Mouse (Mus musculus) frontal cortex, postnatal 10 days (tissue): Measurements from ENCODE around the gene BC034090.
"Not testable (repeated sequence)": the region's sequence is repeated elsewhere in the genome, so short reads cannot be mapped to it uniquely, and the experiment has no call there.

ENCODE experiments used
- DNase-seq, 2 experiments: peaks; one replicate each; pipeline ENCODE4 v3.0.0; 2022; ENCODE audit warnings: low spot score in 2 of 2, mixed read lengths in 1 of 2

The BC034090 gene

DNA sequence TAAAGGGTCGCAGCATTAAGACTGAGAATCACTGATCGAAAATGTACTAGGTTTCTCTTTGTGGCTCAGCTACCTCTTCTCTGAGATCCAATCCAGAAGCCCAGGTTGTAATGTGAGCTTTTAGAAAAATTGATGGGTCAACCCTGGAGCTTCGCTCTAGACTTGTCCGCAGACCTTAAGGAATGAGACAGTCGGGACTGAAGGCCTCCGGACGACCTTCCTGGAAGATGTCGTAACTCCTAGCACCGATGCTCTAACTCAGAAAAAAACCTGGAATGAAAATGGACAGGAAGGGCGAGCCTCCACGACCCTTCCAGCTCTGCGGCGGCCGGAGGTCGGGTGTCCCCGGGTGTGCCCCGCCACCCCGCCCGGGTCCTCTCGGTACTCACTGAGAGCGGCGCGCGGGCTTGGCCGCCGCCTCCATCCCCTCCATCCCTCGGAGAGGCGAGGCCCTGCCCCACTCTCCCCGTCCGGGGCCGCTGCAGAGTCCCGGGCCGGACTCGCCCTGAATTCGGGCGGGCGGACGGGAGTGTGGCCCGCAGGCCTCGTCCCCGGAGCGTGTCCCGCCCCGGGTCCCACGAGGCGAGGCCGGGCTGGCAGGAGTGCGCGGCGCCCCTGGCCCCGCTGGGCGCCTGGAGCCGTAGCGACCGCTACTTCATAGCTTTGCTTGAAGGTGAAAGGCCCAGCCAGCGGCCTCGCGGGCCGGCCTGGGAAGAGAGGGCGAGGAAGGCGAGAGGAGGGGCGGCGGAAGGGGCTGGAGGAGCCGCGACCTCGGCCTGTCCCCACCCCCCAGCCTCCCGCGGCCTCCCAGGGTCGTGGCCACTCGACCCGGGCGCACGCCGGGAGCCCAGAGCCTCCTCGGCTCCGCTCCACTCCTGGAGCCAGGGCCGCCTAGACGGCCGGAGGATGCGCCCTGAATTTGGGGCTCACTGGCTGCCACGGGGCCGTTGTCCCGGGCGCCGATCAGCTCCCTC lies at the start of gene BC034090:
TSS of gene BC034090 (minus strand) at position 648 of the 974 bp plus-strand sequence.
- DNase-seq: no peak

DNA sequence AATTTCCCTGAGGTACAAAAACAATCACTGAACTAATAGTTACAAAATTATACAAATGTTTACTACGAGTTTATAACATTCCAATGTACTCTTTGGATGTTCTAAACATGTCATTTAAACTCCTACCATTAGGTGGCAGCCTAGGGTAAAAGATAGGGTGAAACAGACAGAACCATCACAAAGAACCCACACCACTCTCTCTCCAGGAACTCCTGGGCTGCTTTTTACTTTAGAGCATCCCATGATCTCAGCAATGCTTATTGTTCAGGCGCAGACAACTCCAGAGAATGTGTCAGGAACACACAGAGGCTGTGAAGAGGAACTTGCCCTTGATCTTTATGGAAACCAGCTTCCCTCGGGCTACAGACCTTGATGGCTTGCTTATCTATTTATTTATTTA lies 49.2 kb upstream of the BC034090 start:
- DNase-seq: peak in 1 of 2 experiments; percentile 15

DNA sequence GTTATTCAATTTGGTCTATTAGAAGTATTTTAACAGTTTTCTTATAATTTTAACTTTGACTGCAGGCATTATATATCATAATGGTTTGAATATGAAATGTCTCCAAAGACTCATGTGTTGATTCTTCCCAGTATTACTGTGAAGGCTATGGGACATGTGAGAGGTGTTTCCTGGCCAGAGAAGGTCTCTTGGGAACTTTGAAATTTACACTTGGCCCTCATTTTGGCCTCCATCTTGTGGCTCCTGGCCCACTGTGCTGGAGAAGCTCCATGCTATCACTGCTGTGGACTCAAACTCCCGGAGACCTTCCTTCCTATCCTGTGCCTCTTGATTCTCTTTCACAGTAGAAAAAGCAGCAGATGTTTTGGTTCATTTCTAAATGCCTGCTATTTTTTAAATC lies 45.2 kb upstream of the BC034090 start:
- no peak for DNase-seq

GRCm38 (mm10) chr1:155288033-155288432 lies 43.8 kb upstream of the BC034090 start:
- no peak for DNase-seq

GRCm38 (mm10) chr1:155283808-155284207 lies 39.6 kb upstream of the BC034090 start:
- no peak for DNase-seq

GRCm38 (mm10) chr1:155281003-155281793 lies 37.0 kb upstream of the BC034090 start:
- DNase-seq: peak; percentile 48 to 69

DNA sequence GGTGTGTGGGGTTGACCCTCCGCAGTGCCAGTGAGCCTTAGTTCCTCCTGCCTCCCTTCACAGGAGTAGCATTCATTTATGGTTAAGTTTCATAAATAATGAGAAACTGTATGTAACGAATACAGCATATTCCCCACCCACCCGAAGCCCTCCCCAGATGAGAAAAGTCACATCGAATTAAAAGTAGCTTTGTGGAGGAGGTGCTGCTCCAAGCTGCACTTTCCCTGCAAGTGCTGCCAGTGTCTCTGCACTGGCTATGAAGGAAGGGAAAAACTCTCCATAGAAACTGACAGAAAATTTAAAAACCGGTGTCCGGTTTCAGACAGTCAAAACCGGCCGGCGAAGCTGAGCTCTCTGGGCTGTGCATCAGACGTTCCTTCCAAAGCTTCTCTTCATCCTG lies 36.1 kb upstream of the BC034090 start:
- no peak for DNase-seq

GRCm38 (mm10) chr1:155276381-155277033 lies 32.3 kb upstream of the BC034090 start:
- no peak for DNase-seq

- no peak for DNase-seq
Measured at GRCm38 (mm10) chr1:155275793-155276192, 31.5 kb upstream of the BC034090 start.

- no peak for DNase-seq
Measured at GRCm38 (mm10) chr1:155274976-155275375, 30.7 kb upstream of the BC034090 start.

GRCm38 (mm10) chr1:155272953-155273352 lies 28.7 kb upstream of the BC034090 start:
- DNase-seq: no peak

DNA sequence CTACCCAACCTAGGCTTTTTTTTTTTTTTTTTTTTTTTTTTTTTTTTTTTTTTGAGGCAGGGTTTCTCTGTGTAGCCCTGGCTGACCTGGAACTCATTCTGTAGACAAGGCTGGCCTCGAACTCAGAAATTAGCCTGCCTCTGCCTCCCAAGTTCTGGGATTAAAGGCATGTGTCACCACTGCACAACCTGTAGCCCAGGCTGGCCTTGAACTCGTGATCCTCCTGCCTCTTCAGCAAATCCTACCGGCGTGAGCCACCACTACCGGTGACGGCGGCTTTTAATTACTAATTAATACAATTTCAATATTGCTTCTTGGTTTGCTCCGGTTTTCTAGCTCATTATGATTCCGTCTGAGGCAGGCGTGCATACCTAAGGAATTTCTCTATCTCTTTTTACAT lies 18.3 kb upstream of the BC034090 start:
- DNase-seq: not testable (repeated sequence)

- DNase-seq: no peak
Measured at GRCm38 (mm10) chr1:155254309-155254708, 10.1 kb upstream of the BC034090 start.

- no peak for DNase-seq
Measured at GRCm38 (mm10) chr1:155253126-155253525, 8.9 kb upstream of the BC034090 start.

- DNase-seq: no peak
Measured at GRCm38 (mm10) chr1:155252631-155253121, 8.4 kb upstream of the BC034090 start.

DNA sequence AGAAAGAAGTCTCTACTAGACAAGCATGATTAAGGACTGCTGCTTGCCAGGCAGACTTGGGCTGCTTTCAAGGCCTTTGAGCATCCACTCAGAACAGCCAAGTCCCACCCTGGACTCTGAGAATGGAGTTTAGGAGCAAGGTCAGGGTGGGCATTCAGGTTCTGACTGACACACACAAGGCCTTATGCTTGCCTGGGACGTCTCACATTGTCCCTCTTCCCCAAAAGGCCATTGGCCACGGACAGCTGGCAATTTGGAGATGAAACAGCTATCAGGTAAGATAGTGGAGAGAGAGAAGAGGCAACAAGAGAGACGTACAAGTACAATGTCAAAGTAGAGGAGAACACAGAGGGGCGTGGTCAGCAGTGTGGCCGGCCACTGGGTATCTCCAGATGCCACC lies 7.4 kb upstream of the BC034090 start:
- DNase-seq: no peak

GRCm38 (mm10) chr1:155250531-155251135 lies 6.4 kb upstream of the BC034090 start:
- no peak for DNase-seq

DNA sequence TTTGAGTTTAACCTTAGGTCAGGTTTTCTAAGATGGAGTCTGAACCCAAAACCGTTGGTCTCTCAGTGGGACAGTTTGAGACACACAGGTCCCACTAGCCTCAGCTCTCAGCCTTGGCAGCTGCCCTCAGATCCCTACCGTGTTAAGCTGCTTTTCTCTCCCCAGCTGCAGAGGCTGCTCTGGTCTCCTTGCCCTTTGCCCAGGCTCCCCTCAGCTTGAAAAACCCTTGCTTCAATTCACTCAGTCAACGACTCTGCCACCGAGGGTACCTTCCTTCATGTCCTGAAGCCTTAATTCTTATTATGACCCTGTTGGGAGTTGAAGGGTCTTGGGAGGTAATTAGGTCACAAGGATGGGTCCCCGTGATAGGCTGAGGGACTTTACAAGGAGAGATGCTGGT lies 5.7 kb upstream of the BC034090 start:
- DNase-seq: no peak

DNA sequence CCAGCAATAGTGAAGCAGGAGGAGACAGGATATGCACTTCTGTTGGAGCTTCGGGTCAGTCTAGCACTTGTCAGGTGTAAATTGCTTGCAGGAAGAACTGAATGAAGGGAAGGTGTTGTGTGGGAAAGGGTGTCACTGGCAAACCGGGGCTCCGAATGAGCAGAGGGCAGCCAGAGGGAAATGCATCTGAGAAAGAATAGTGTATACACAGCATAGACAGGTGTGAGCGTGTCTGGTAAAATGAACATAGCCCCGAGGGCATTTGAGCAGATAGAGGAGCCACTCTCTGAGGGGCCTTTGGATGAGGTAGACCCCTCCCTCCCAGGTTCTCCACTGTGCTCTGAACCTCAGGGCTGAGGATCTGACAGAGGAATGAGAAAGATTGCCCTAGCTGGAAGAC lies 3.8 kb upstream of the BC034090 start:
- no peak for DNase-seq

- no peak for DNase-seq
Measured at GRCm38 (mm10) chr1:155247441-155247840, 3.2 kb upstream of the BC034090 start.

GRCm38 (mm10) chr1:155245516-155245915 lies 1.3 kb upstream of the BC034090 start:
- DNase-seq: no peak
